Mouse (Mus musculus): Measurements from ENCODE around the gene Cd109.

The Cd109 gene

DNA sequence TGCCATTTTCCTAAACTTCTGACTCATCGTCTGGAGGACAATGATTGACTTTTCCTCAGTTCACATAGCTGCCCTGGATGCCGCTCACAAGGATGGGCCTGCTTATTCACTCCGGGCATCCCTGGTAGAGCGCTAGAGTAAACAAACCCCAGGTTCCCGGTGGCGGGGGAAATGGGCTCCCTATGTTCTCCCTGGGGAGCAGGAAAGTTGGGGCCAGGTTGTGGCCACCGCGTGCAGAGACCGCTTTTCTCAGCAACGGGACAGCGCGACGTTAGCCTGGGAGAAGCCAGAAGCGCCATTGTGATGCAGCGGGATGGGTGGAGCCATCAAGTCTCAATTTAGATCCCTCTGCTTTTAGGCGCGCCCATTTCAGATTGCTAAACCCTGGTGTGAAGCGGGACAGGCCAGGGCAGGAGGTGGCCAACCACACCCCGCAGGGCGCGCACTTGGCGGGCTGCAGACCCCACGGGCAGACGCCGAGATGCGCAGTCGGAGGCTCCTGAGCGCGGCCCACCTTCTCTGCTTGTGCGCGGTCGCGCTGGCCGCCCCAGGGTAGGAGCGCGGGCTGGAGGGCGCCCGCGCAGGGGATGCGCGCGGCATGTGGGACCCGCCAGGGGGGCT lies at the start of gene Cd109:
Cd109 (plus strand) TSS at position 146 of the 621 bp plus-strand sequence.
- DNase-seq (ENCODE audit: low spot score): peak; percentile 12

- no peak for DNase-seq (ENCODE audit: low spot score)
These were observed 45.4 kb upstream of the Cd109 start for GRCm38 (mm10) chr9:78569934-78570333.

DNA sequence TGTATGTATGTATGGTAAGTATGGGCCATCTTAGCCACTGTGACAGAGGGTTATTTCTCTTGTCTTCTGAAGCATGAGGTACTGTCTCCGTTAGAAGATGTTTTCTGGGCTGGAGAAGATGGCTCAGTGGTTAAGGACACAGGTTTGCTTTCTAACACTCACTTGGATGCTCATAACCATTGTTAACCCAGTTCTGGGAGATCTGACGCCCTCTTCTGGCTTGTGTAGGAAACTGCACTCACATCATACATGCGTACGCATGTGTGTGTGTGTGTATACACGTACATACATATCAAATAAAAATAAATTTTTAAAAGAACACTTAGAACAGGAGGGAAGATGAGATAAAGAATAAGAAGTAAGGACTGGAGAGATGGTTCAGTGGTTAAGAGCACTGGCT lies 38.9 kb upstream of the Cd109 start:
- no peak for DNase-seq (ENCODE audit: low spot score)

- DNase-seq (ENCODE audit: low spot score): no peak
These were observed 36.5 kb upstream of the Cd109 start for GRCm38 (mm10) chr9:78578824-78579223.

DNA sequence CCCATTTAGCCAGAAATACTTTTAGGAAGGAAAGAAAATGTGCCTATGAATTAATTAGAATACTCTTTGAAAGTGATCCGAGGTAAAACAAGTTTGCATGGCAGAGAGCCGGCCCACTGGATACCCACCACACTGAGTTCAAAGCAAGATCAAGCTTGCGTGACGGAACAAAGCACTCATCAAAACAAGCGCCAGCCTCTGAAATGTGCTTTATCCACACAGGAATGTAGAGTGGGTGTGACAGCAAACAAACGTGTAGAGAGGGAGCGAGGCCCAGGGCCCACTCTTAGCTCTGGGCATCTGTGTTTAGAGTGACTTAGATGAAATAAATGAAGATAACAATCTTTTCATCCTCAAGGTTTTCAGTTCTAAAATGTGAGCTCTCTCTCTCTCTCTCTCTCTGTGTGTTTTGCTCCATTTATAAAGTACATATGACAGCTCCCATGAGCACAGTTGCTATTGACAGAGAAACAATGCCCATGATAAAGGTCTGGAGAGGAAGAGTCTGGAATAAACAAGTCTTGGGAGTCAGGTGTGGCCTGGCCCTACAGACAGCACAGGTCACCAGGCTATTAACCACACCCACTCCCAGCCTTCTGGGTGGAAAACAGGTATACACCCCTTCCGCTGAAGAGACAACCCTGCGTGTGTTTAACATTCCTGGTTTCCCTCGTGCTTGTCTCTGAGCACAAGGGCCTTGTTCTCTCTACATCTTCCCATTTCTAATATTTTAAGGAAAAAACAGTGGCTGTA lies 35.5 kb upstream of the Cd109 start:
- no peak for DNase-seq (ENCODE audit: low spot score)

GRCm38 (mm10) chr9:78587218-78587883 lies 28.0 kb upstream of the Cd109 start:
- DNase-seq (ENCODE audit: low spot score): no peak

- DNase-seq (ENCODE audit: low spot score): peak; percentile 90
These were observed 27.4 kb upstream of the Cd109 start, which contains the start of gene Slc17a5 for GRCm38 (mm10) chr9:78587914-78588313. TSS of gene Slc17a5 (minus strand) at chr9:78588041.

GRCm38 (mm10) chr9:78588411-78589033 lies 26.8 kb upstream of the Cd109 start:
- no peak for DNase-seq (ENCODE audit: low spot score)

DNA sequence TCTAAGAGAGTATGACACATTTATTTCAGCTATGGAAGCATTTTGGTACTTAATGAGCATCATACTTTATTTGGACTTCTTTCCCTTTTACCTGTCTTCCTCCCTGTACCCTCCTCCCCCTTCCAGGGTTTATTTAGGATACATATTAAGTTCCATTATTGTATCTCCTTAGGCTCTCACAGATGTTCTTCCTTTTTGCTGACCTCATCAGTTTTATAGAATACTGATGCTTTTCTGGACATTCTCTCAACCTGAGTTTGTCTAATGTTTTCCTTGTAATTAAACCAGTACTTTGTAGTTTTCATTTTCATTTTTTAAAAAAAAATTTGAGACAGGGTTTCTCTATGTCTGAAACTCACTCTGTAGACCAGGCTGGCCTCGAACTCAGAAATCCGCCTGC lies 24.9 kb upstream of the Cd109 start:
- no peak for DNase-seq (ENCODE audit: low spot score)

DNA sequence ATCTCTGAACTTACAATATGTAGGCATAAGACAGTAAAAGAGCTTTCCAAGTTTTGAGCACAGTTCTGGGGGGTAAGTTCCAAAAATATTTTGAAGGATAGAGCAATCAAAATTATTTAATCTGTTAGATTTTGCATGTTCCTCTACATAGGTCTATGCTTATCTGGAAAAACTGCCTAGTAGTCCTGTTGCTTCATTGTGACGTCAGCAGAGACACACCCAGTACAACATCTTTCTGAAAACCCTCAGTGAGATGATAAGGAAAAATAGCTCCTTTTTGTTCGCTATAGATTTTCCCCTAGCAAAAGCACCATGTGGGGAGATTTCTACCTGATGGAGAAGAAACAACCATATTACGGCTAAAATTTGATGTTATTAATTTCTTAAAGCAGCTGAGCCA lies 20.1 kb upstream of the Cd109 start:
- DNase-seq (ENCODE audit: low spot score): no peak

- no peak for DNase-seq (ENCODE audit: low spot score)
These were observed 19.4 kb upstream of the Cd109 start for GRCm38 (mm10) chr9:78595769-78596555.

- no peak for DNase-seq (ENCODE audit: low spot score)
These were observed 18.5 kb upstream of the Cd109 start for GRCm38 (mm10) chr9:78596834-78597233.

DNA sequence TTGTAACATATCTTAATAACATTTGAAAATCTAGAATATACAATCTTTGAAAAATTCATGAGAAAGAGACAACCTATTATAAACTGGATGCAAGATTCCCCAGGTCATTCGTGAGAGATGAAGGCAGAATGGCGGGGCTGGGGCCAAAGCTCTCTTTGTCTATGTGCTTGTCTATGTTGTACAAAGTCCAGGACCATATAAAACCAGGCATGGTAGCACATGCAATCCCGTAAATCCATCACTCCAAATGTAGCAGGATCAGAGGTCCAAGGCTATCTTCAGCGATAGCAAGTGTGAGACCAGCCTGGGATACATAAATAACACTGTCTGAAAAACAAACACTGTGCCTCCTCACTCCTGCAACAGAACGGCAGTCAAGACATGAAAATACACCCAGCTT lies 15.4 kb upstream of the Cd109 start:
- DNase-seq (ENCODE audit: low spot score): no peak

- no peak for DNase-seq (ENCODE audit: low spot score)
These were observed 14.2 kb upstream of the Cd109 start for GRCm38 (mm10) chr9:78601046-78601730.

DNA sequence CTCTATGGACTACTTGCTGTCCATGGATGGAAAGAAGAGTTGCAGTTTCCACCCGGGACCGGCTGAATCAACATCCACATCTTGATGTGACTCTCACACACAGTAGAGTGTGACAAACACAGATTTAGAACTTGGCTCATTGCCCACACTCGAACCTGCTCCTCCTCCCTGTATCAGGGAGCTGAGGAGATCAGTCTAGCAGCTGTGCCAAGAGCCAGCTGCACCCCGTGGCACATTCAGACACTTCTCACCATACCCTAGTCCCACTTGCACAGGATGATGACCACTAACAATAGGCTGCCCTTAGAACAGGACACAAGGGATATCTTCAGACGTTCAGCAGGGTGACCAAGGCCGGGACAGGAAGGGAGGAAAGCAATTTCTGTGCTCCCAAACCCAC lies 1.1 kb upstream of the Cd109 start:
- DNase-seq (ENCODE audit: low spot score): peak; percentile 23

- DNase-seq (ENCODE audit: low spot score): no peak
These were observed 3.9 kb downstream of the Cd109 start for GRCm38 (mm10) chr9:78619285-78619684.

DNA sequence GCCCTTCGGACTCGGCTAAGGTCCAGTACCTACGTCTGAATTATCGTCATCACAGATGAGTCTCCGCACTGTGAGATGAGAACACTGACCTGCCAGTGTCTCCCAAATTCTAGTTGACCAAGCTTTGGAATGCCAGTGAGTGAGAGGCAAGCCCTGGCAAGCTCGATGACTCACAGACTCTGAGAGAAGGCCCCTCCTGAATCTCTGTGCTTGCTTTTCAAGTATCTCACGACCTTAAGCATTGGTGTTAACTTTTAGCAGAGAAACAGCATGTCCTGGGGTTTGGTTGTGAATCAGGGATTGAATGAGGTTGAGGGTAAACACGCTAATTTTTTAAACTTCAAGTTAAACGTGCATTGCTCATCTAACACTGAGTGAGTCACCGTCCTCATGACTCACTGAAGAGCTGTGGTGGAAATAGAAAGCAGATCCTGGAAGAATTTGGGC lies 8.0 kb downstream of the Cd109 start:
- DNase-seq (ENCODE audit: low spot score): no peak

DNA sequence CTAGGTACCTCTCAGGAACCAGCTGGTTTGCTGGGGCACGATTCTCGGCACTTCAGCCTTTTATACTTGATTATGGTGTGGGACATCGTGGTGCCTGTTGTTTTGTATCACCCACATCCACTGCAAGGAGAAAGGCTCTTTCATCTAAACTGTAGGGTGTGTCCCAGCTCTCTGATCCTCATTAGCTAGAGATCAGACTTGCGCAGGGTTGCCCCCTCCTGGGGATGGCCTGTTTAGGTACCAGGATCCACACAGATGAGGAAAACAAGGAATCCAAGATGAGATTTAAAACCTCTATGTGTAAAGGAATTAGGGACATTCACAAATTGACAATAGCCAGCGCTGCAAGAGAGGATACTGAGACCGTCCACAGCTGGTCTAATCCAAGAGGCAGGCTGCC lies 14.6 kb downstream of the Cd109 start:
- no peak for DNase-seq (ENCODE audit: low spot score)

DNA sequence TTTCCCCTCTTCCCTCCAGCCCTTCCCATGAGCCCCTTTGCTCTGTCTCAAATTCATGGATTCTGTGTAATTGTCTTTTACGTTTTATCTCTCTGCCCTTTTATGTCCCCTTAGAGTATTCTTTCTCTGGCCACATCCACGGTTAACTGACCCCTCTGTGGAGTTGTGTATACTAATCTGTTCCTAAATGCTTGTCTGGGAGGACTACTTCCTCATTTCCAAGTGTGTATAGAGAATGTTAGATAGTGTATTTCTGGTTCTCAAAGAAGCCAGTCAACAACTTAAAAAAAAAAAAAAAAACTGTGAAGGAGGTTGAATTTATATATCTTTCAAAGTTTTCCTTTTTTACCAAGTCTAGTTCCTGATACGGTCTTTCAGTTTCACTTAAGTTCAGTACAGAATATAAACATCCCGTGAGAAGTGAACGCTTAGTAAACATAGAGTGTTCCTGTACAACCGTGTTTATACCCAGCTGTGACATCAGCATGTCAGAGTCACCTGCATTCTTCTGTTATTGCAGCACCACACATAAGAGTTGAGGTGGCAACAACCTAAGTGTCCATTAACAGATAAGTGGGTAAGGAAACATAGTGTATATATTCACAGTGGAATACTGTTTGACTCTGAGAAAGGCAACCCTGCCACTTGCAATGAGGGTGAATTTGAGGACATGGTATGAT lies 16.5 kb downstream of the Cd109 start:
- DNase-seq (ENCODE audit: low spot score): no peak

GRCm38 (mm10) chr9:78633976-78634375 lies 18.6 kb downstream of the Cd109 start:
- DNase-seq (ENCODE audit: low spot score): no peak

- no peak for DNase-seq (ENCODE audit: low spot score)
These were observed 26.0 kb downstream of the Cd109 start for GRCm38 (mm10) chr9:78641386-78641785.

Measured in testis, postnatal 14 days (tissue).